Mouse (Mus musculus): ENCODE measurements at regions not wholly inside any gene's neighbourhood (a gene's known extent, or its start where the extent isn't known, plus 50 kb on each side); places are given as distances from the start of the nearest gene placed in this dataset.
"Not testable (repeated sequence)": the region's sequence is repeated elsewhere in the genome, so short reads cannot be mapped to it uniquely, and the experiment has no call there.

- not testable (repeated sequence) for TF ChIP-seq CTCF (IDR thresholded peaks at IDR 0.05; ENCODE audit: borderline replicate concordance, insufficient read depth, low read length); POLR2A (IDR thresholded peaks at IDR 0.05; ENCODE audit: low read depth, low read length)
These were observed 765.5 kb downstream of the Dad1 start for GRCm38 (mm10) chr14:53488383-53488782.
